ENCODE assay signal across 27 mouse cellular contexts in the genomic region with DNA sequence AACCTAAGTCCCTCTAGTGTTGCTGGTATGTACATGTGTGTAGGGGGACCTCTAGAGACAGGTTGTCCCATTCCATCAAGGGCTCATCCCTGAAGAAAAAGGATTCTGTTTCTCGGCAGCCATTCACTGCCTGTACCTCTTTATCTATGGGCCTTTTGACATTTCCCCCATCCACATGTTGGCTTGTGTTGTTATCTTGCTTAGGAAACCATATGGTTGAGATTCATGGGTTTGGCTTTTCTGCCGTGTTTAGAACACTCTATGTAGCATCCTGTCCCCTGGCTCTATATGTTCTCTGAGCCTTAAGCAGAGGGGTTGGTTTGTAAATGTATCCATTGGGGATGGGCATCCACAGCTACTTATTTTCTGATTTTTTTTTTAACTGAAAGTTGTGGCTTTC.
"Had no signal": no experiment of that assay in that cellular context is flagged by ENCODE, and none has a peak within 500 bp of the region (broad histone marks: within the 10 kb centered on the region; RNA-seq: fewer than 3 reads in every experiment).

No protein-coding gene starts in this region.

- DNase-seq: gastrocnemius, adult 2 months; gastrocnemius, postnatal 10 days; gastrocnemius, postnatal 25 days; heart, adult 2 months; heart, postnatal 10 days; heart, postnatal 4 days; kidney, adult 18-20 months; kidney, adult 8-10 months; kidney, postnatal 10 days; kidney, postnatal 25 days; kidney, postnatal 4 days; liver; liver, embryonic 13.5 days had no signal

- H3K27me3 ChIP-seq: heart, embryonic 12.5 days; hindbrain, embryonic 12.5 days; limb, embryonic 12.5 days; liver, embryonic 13.5 days; liver, embryonic 15.5 days had no signal

- H3K4me1 ChIP-seq: hindbrain, embryonic 10.5 days; hindbrain, embryonic 12.5 days; liver, embryonic 13.5 days; liver, embryonic 15.5 days had no signal

- H3K9ac ChIP-seq: heart, embryonic 12.5 days; hindbrain, embryonic 12.5 days; hindbrain, embryonic 14.5 days; limb, embryonic 12.5 days; liver, embryonic 13.5 days; liver, embryonic 15.5 days had no signal

- H3K4me2 ChIP-seq: heart, embryonic 12.5 days; hindbrain, embryonic 12.5 days; hindbrain, embryonic 14.5 days; limb, embryonic 12.5 days; liver, embryonic 11.5 days; liver, embryonic 13.5 days; liver, embryonic 15.5 days had no signal

- ATAC-seq: hindbrain, embryonic 16.5 days; inflammation-experienced regulatory T-cells, adult 6 months; intestine, embryonic 16.5 days had no signal

- H3K36me3 ChIP-seq: heart, embryonic 10.5 days; heart, embryonic 12.5 days; hindbrain, embryonic 10.5 days; hindbrain, embryonic 12.5 days; limb, embryonic 10.5 days; limb, embryonic 12.5 days; liver, embryonic 13.5 days; liver, embryonic 15.5 days had no signal

- H3K9me3 ChIP-seq: heart, embryonic 10.5 days; heart, embryonic 12.5 days; hindbrain, embryonic 10.5 days; hindbrain, embryonic 12.5 days; limb, embryonic 10.5 days; limb, embryonic 12.5 days; liver, embryonic 13.5 days; liver, embryonic 15.5 days had no signal

- H3K27ac ChIP-seq: gastrocnemius, adult 2 months; heart, adult 2 months; heart, embryonic 10.5 days; hindbrain, embryonic 10.5 days; hindbrain, embryonic 12.5 days; hindbrain, embryonic 14.5 days; layer of hippocampus, adult 2 months; left cerebral cortex, adult 2 months; limb, embryonic 10.5 days; limb, embryonic 12.5 days; liver, embryonic 13.5 days; liver, embryonic 15.5 days had no signal

- H3K4me3 ChIP-seq: gastrocnemius, adult 2 months; heart, adult 2 months; heart, embryonic 10.5 days; heart, embryonic 12.5 days; hindbrain, embryonic 10.5 days; hindbrain, embryonic 12.5 days; layer of hippocampus, adult 2 months; left cerebral cortex, adult 2 months; limb, embryonic 10.5 days; limb, embryonic 12.5 days; liver, embryonic 13.5 days; liver, embryonic 15.5 days had no signal
